Mouse (Mus musculus) midbrain, embryonic 15.5 days (tissue): Measurements from ENCODE around the gene Gm45785. TPM values are rescaled to one million over a fixed set of nuclear protein-coding genes. Genes with fewer than 3 reads are reported as not detected.

Source experiments
- ATAC-seq: fragments of 200-750 bp; cut with Nextera tagmentation; replicated peaks from 2 replicates; pipeline ENCODE4 v1.8.0; 2017; ENCODE audit warnings: moderate TSS enrichment
- H3K27ac ChIP-seq: fragments of 300-500 bp; sonication (generic); 2 replicates; pipeline ENCODE4 v1.5.1; 2015; ENCODE audit warnings: mild to moderate bottlenecking, inconsistent platforms
- H3K27me3 ChIP-seq: fragments of 300-500 bp; sonication (generic); replicated peaks from 2 replicates; pipeline ENCODE4 v1.6.1; 2015; ENCODE audit warnings: inconsistent platforms
- H3K36me3 ChIP-seq: fragments of 300-500 bp; sonication (generic); replicated peaks from 2 replicates; pipeline ENCODE4 v1.6.1; 2015; ENCODE audit warnings: inconsistent platforms
- H3K4me1 ChIP-seq: fragments of 300-500 bp; sonication (generic); 2 replicates; pipeline ENCODE4 v1.6.1; 2015; ENCODE audit warnings: inconsistent platforms
- H3K4me2 ChIP-seq: fragments of 300-500 bp; sonication (generic); 2 replicates; pipeline ENCODE4 v1.6.1; 2015; ENCODE audit warnings: inconsistent platforms, mild to moderate bottlenecking, moderate library complexity
- H3K4me3 ChIP-seq: fragments of 300-500 bp; sonication (generic); 2 replicates; pipeline ENCODE4 v1.5.1; 2015; ENCODE audit warnings: mild to moderate bottlenecking, inconsistent platforms
- H3K9ac ChIP-seq: fragments of 300-500 bp; sonication (generic); 2 replicates; pipeline ENCODE4 v1.6.1; 2015; ENCODE audit warnings: mild to moderate bottlenecking, inconsistent platforms
- H3K9me3 ChIP-seq: fragments of 300-500 bp; sonication (generic); 2 replicates; pipeline ENCODE4 v1.6.1; 2016; ENCODE audit warnings: inconsistent platforms
- WGBS: fragments of 180-500 bp; shearing (Covaris S2); methylation state at CpG from one replicate; pipeline ENCODE4 v1.1.7; 2015; ENCODE audit warnings: mixed read lengths; 5-methylcytosine and 5-hydroxymethylcytosine counted together
- polyA plus RNA-seq: library from polyadenylated mRNA; unstranded; fragments of >200 nt; fragmentation: Nextera tagmentation; extraction: Ambion mirVana; gene quantifications from 2 replicates; pipeline ENCODE4 v1.2.1, GENCODE M21; 2015

The Gm45785 gene
- polyA plus RNA-seq, 1 experiment from 2014 or later, result 0.23 TPM

DNA sequence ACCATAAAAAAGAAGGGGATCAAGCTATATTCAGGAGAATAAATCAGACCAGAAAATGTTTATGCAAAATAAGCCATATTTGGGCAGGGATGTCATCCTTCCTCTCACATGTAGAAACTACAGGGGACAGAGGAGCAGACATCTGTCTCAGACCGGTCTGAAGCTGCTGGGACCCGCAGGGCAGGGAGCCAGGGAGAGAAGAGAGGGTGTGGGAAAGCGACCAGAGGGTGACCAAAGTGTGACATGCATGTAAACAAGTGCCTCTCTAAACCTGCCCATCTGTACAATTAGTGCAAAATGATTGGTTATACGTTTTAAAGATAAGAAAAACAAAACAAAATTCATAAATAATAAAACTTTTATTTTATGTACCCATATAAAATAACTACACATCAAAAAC lies 36.0 kb downstream of the Gm45785 start:
- Histone ChIP-seq H3K4me2 (peak overlapping the region; percentile 37), H3K36me3 (peaks cover 3% of the 10 kb centered on the region; the same call in 1 of the 2 replicates), H3K9me3 (no peaks in the 10 kb centered on the region), H3K9ac (no peak overlapping the region), H3K27ac (no peak overlapping the region), H3K4me3 (0 out of 2 replicates have a peak overlapping the region, but pooled peaks have one; percentile 11), H3K4me1 (peaks cover 22% of the 10 kb centered on the region), H3K27me3 (no peaks in the 10 kb centered on the region)
- 65% methylated on average over 4 of the region's 4 CpGs for whole genome bisulfite sequencing
- ATAC-seq, result no peak

DNA sequence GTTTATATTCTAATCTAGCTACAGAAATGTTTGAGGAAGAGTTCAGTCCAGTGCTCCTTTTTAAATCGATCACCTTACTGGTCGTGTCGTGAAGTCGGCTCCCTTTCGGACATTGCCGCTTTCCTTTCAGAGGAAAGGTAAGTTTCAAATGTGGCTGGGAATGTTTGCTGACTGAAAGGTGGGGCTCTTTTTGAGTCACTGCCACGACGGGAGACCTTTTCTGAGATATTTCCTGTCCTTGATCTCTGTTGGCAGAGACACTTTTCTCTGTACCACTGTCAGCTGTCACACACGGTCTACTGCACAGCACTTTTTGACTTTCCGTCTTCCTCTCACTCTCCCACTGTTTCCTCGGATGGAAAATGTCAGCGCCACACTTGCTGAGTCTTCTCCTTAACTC lies 43.3 kb downstream of the Gm45785 start:
- no peaks in the 10 kb centered on the region for H3K9me3 ChIP-seq
- no peak overlapping the region for H3K4me2 ChIP-seq
- H3K4me3 ChIP-seq, result no peak overlapping the region
- H3K27me3 ChIP-seq, result no peaks in the 10 kb centered on the region
- no peak for ATAC-seq
- H3K36me3 ChIP-seq, result peaks cover 28% of the 10 kb centered on the region
- H3K4me1 ChIP-seq, result peaks cover 11% of the 10 kb centered on the region
- no peak overlapping the region for H3K27ac ChIP-seq
- WGBS, result 92% methylated on average over 12 of the region's 12 CpGs
- no peak overlapping the region for H3K9ac ChIP-seq

DNA sequence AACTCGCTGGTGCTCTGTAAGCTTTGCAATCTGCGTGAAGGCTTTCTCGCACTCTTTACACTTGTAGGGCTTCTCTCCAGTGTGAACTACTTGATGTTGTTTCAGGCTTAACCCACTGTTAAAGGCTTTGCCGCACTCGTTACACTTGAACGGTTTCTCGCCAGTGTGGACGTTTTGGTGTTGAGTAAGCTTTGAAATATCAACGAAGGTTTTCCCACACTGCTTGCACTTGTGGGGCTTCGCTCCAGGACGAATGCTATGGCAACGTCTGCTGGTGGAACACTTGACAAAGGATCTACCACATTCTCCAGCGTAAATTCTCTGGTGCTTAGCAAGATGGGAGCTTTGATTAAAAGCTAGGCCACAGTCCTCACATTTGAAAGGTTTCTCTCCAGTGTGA lies 44.4 kb downstream of the Gm45785 start:
- Histone ChIP-seq H3K4me2 (no peak overlapping the region), H3K27ac (no peak overlapping the region), H3K36me3 (peaks cover 37% of the 10 kb centered on the region), H3K9me3 (no peaks in the 10 kb centered on the region), H3K4me1 (no peaks in the 10 kb centered on the region; the same call in 1 of the 2 replicates), H3K9ac (no peak overlapping the region), H3K27me3 (no peaks in the 10 kb centered on the region), H3K4me3 (no peak overlapping the region)
- 75% methylated on average over 13 of the region's 13 CpGs for WGBS
- ATAC-seq, result no peak

DNA sequence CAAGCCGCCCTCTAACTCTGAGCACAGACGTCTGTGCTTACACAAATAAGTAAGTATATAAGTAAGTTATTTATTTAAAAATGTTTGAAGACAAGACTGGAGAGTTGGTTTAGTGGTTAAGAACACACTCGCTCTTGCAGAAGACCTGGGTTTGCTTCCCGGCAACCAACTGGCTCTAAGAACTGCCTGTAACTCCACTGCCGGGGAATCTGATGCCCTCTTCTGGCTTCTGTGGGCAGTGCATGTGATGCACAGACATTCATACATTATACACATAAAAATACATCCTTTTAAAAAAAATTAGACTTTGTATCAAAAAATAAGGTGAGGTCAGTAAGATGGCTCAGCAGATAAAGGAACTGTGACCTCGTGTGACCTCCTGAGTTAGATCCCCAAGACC lies 45.6 kb downstream of the Gm45785 start:
- Histone ChIP-seq H3K9me3 (no peaks in the 10 kb centered on the region), H3K9ac (no peak overlapping the region), H3K27me3 (no peaks in the 10 kb centered on the region), H3K4me3 (no peak overlapping the region), H3K4me1 (no peaks in the 10 kb centered on the region), H3K27ac (no peak overlapping the region), H3K4me2 (no peak overlapping the region), H3K36me3 (peaks cover 38% of the 10 kb centered on the region)
- 94% methylated on average over 6 of the region's 6 CpGs for WGBS
- no peak for ATAC-seq

- no peak overlapping the region for H3K27ac ChIP-seq
- H3K4me1 ChIP-seq, result no peaks in the 10 kb centered on the region
- WGBS, result 20% methylated on average over 1 of the region's 1 CpGs
- no peak overlapping the region for H3K4me3 ChIP-seq
- no peak overlapping the region for H3K4me2 ChIP-seq
- peak; percentile 38; the same call in 1 of the 2 replicates for ATAC-seq
- no peaks in the 10 kb centered on the region for H3K9me3 ChIP-seq
- H3K27me3 ChIP-seq, result no peaks in the 10 kb centered on the region
- H3K9ac ChIP-seq, result no peak overlapping the region
- peaks cover 15% of the 10 kb centered on the region for H3K36me3 ChIP-seq
These were observed 50.4 kb downstream of the Gm45785 start for GRCm38 (mm10) chr7:140805704-140806103.

GRCm38 (mm10) chr7:140802629-140803028 lies 53.5 kb downstream of the Gm45785 start:
- 75% methylated on average over 6 of the region's 6 CpGs for WGBS
- Histone ChIP-seq H3K4me3 (no peak overlapping the region), H3K27ac (no peak overlapping the region), H3K9ac (no peak overlapping the region), H3K4me2 (no peak overlapping the region), H3K9me3 (no peaks in the 10 kb centered on the region), H3K4me1 (no peaks in the 10 kb centered on the region), H3K36me3 (peaks cover 8% of the 10 kb centered on the region; the same call in 1 of the 2 replicates), H3K27me3 (no peaks in the 10 kb centered on the region)
- no peak for ATAC-seq

- H3K27ac ChIP-seq, result no peak overlapping the region
- no peaks in the 10 kb centered on the region for H3K4me1 ChIP-seq
- WGBS, result 74% methylated on average over 2 of the region's 2 CpGs
- no peak for ATAC-seq
- no peak overlapping the region for H3K4me3 ChIP-seq
- no peaks in the 10 kb centered on the region for H3K36me3 ChIP-seq
- no peak overlapping the region for H3K4me2 ChIP-seq
- no peaks in the 10 kb centered on the region for H3K9me3 ChIP-seq
- no peaks in the 10 kb centered on the region for H3K27me3 ChIP-seq
- H3K9ac ChIP-seq, result no peak overlapping the region
These were observed 57.9 kb downstream of the Gm45785 start for GRCm38 (mm10) chr7:140798212-140798611.

- Histone ChIP-seq H3K4me2 (no peak overlapping the region), H3K4me3 (no peak overlapping the region), H3K27me3 (no peaks in the 10 kb centered on the region), H3K9ac (no peak overlapping the region), H3K36me3 (no peaks in the 10 kb centered on the region), H3K4me1 (no peaks in the 10 kb centered on the region), H3K27ac (no peak overlapping the region), H3K9me3 (no peaks in the 10 kb centered on the region)
- ATAC-seq, result no peak
- WGBS, result 92% methylated on average over 3 of the region's 3 CpGs
These were observed 58.5 kb downstream of the Gm45785 start for GRCm38 (mm10) chr7:140797619-140798018.

DNA sequence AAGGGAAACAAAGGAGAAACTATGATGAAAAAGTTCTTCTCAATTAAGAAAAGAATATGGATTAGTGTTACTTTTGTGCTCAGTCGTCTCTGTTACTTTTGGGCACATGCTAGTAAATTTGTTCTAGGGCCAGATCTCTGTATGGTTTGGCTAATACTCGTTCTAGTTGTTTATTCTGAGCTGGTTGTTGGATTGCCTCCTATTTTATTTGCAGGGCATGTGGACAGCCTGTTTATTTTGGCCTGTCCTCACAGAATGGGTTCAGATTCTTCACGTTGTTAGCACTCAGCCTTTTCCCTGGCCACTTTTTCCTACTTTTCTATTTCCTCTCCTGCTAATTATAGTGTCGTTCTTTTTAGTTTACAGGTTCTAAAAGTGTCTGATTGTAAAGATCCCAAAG lies 62.6 kb downstream of the Gm45785 start:
- Histone ChIP-seq H3K9me3 (no peaks in the 10 kb centered on the region), H3K9ac (no peak overlapping the region), H3K4me1 (no peaks in the 10 kb centered on the region), H3K27me3 (no peaks in the 10 kb centered on the region), H3K4me3 (no peak overlapping the region), H3K36me3 (no peaks in the 10 kb centered on the region), H3K27ac (no peak overlapping the region), H3K4me2 (no peak overlapping the region)
- ATAC-seq, result no peak
- 71% methylated on average over 4 of the region's 4 CpGs for WGBS

GRCm38 (mm10) chr7:140788053-140788435 lies 68.1 kb downstream of the Gm45785 start:
- Histone ChIP-seq H3K9me3 (no peaks in the 10 kb centered on the region), H3K4me2 (no peak overlapping the region), H3K36me3 (no peaks in the 10 kb centered on the region), H3K27ac (no peak overlapping the region), H3K9ac (no peak overlapping the region), H3K4me1 (no peaks in the 10 kb centered on the region), H3K4me3 (no peak overlapping the region), H3K27me3 (no peaks in the 10 kb centered on the region)
- ATAC-seq, result no peak
- WGBS, result 85% methylated on average over 7 of the region's 7 CpGs

- H3K4me1 ChIP-seq, result no peaks in the 10 kb centered on the region
These were observed 68.6 kb downstream of the Gm45785 start, which contains the start of gene Syce1 for GRCm38 (mm10) chr7:140787406-140788052. Syce1 (minus strand) TSS chr7:140787852.

GRCm38 (mm10) chr7:140780548-140780947 lies 75.6 kb downstream of the Gm45785 start:
- Histone ChIP-seq H3K27ac (no peak overlapping the region), H3K27me3 (no peaks in the 10 kb centered on the region), H3K9ac (no peak overlapping the region), H3K9me3 (no peaks in the 10 kb centered on the region), H3K4me1 (no peaks in the 10 kb centered on the region), H3K36me3 (no peaks in the 10 kb centered on the region), H3K4me2 (no peak overlapping the region), H3K4me3 (no peak overlapping the region)
- no peak for ATAC-seq
- 90% methylated on average over 4 of the region's 4 CpGs for WGBS

More at GRCm38 (mm10) chr7:140787406-140788052, 68.6 kb downstream of the Gm45785 start, which contains the start of gene Syce1:
- no peaks in the 10 kb centered on the region for H3K27me3 ChIP-seq
- H3K4me3 ChIP-seq, result no peak within 1 kb of the TSS
- no peak within 1 kb of the TSS for H3K9ac ChIP-seq
- no peaks in the 10 kb centered on the region for H3K36me3 ChIP-seq
- no peak within 1 kb of the TSS for H3K27ac ChIP-seq
- H3K9me3 ChIP-seq, result no peaks in the 10 kb centered on the region
- no peak within 1 kb of the TSS for H3K4me2 ChIP-seq
- WGBS, result 84% methylated on average over 33 of the region's 33 CpGs
- ATAC-seq, result no peak
